Mouse (Mus musculus): ENCODE data around the gene Kcnn1.
A peak's percentile ranks its signal among the peaks of the same experiment; 100 is the strongest.
"Not testable (repeated sequence)": the region's sequence is repeated elsewhere in the genome, so short reads cannot be mapped to it uniquely, and the experiment has no call there.

The Kcnn1 gene

DNA sequence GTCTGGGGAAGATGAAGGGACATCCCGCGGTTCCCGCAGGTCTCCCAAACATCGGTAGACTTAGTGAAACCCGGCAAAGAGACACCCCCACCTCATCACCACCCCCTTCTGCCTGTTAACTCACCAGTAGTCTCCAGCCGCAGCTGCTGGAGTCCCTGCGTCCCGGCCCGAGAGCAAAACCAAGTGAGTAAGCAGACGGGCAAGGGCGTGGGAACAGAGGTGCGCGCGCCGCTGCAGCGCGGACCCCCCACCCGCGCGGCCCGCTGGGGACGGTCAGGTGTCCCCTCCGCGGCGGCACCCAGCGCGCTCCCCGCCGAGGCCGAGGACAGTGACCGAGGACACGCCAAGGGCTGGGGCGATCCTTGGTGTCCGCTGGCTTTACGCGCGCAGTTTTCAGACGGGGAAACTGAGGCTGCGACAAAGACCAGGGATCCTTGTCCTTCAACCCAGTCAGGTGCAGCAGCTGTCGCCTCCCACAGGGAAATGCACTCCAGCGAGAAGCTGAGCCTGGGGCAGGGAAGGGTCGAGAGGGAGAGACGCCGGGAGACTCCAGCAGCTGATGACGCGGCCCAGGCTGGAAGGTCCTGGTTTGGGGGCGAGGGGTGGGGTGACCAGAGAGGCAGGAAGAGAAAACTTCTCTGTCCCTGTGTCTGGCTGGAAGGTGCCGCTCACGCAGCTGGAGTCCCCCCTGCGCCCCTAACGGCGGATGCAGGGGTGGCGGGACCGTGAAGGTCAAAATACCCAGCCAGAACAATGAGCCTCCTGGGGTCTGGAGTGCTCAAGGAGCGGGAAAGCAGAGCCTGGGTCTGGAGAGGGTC is at the start of gene Kcnn1:
Gene Kcnn1, minus strand, starts transcription at position 435 of the 818 bp plus-strand sequence.
- DNase-seq (ENCODE audit: low read depth) = no peak

- peak; percentile 14 for DNase-seq (ENCODE audit: low read depth)
Observed at GRCm38 (mm10) chr8:70911596-70911995, 48.5 kb upstream of the Kcnn1 start.

- DNase-seq (ENCODE audit: low read depth) = no peak
Observed at GRCm38 (mm10) chr8:70907518-70907917, 44.5 kb upstream of the Kcnn1 start.

DNA sequence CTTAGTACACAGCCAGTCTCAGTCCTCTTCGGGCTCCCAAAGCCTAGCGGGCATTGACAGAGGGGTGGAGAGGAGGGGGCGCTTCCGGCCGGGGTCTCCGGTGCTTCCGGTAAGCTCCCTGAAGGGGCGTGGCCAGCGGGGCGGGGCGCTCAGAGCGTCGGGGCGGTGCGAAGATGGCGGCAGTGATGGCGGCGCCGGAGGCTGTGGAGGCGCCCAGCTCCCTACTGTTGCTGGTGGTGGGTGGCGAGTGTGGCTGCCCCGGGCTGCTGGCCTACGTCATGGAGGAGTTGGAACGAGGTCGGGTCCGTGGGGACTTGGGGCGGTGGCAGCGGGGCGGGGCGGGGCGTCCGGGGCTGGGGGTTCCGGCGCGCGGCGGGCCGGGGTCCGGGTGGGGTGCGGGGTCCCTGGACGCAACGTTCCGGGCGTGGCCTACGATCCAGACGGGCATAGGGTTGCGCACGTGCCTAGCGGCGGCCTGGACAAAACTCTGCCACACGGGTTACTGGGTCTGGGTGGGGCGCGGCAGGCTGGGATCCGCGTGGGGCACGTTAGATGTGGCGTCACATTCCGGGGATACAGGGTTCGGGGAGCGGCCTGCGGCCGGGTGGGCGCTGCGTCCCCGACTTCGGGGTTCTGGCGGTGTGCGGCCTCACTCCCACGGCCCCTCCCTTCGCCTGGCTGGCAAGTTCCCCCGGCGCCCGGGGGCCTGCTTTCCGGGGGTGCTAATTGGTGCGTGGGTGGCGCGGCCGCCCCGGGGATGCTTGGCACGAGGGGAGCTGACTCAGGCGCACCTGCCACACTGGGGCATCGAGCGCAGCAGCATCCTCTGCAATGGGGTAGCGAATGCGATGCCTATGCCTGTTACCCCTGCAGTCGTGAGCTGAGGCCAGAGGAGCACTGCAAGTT is 43.0 kb upstream of the Kcnn1 start, which contains the start of gene Map1s:
Gene Map1s, plus strand, starts transcription at position 102 of the 906 bp plus-strand sequence.
- peak; percentile 87 for DNase-seq (ENCODE audit: low read depth)

GRCm38 (mm10) chr8:70905463-70905830 is 42.4 kb upstream of the Kcnn1 start:
- DNase-seq (ENCODE audit: low read depth) = no peak

DNA sequence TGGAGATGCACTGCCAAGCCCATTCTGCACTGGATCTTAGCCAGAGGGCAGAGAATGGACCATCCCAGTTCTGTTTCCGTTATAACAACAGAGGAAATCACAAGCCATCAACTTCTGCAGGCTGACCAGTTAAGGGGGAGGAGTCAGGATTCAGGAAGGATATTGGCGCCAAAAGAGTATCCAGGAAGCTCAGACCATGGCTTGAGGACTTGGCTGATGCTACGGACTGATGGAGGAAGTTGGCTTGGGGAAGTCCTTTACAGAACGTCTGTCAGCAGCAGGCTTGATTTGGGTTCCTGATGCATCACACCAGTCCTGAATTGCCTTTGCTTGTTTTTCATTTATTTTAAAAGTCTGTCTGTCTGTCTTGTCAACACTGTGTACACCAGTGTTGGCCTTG is 41.5 kb upstream of the Kcnn1 start:
- no peak for DNase-seq (ENCODE audit: low read depth)

- DNase-seq (ENCODE audit: low read depth) = no peak
Observed at GRCm38 (mm10) chr8:70903582-70903981, 40.5 kb upstream of the Kcnn1 start.

DNA sequence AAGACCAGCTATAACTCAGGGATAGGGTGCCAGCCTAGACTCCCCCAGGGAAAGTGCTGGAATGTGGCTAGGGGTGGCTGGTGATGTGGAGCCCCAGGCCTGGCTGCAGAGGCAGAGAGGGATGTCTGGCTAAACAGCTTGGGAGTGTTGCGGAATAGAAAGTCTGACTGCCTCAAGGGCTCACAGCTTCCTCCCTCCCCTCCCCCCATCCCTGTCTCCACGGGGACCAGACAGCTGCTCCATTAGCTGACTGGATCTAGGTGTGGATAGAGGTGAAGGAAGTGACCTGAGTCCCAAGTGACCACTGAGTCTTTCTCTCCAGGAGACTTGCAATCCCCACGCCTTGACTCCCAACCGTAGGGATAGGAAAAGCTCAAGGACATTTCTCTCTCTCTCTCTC is 40.1 kb upstream of the Kcnn1 start:
- no peak for DNase-seq (ENCODE audit: low read depth)

- no peak for DNase-seq (ENCODE audit: low read depth)
Observed at GRCm38 (mm10) chr8:70902211-70902610, 39.2 kb upstream of the Kcnn1 start.

DNA sequence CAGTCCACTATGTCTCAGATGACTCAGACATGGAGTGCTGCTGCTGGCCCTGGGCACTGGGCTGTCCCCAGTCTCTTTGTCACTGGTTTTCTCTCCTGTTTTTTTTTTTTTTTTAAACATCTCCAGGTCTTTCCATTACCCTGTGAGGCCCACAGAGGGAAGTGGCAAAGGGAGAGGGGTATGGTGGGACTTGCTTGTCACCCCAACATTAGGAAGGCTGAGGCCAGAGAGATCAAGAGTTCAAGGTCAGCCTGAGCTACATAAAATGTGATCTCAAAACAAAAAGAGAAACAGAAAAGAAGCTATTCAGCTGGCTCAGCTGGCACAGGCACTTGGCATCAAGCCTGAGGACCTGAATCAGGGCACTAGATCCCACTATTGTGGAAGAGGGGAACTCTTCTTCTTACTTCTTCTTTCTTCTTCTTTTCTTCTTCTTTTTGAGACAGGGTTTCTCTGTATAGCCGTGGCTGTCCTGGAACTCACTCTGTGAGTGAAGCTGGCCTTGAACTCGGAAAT is 37.9 kb upstream of the Kcnn1 start:
- DNase-seq (ENCODE audit: low read depth) = no peak

- DNase-seq (ENCODE audit: low read depth) = no peak
Observed at GRCm38 (mm10) chr8:70899226-70899625, 36.2 kb upstream of the Kcnn1 start.

GRCm38 (mm10) chr8:70898661-70899198 is 35.7 kb upstream of the Kcnn1 start:
- DNase-seq (ENCODE audit: low read depth) = no peak

DNA sequence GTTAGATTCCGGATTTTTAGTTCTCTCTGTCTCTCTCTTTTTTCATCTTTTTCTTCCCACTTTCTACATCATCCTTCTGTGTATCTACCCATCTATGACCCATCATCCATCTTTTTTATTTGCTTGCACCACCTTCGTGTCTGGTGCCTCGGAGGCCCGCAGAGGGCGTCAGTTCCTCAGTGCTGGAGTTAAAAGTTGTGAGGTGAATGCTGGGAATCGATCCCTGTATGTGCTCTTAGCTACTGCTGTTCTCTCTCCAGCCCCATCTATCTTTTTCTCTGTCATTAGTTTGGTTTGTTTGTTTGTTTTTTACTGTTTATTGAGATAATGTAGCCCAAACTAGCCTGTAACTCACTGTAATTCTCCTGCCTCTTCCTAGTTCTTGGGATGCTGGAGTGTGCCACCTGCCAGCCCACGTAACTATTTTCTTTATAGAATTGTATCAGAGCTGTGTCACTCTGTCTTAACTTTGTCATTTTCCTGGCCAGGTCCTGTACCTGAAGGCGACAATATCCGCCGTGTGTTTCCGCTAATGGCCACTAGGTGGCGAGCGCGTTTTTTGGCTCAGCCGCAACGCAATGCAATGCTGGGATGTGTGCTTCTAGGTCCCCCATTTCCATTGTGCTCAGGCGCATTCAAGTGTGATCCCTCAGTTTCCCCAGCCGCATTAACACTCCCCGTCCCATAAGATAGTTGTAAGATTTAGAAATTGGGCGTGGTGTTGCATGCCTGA is 34.8 kb upstream of the Kcnn1 start:
- DNase-seq (ENCODE audit: low read depth) = peak; percentile 92

- peak; percentile 98 for DNase-seq (ENCODE audit: low read depth)
Observed at GRCm38 (mm10) chr8:70897021-70897680, 34.1 kb upstream of the Kcnn1 start, which contains the start of gene Rpl18a. Gene Rpl18a, minus strand, starts transcription at chr8:70897412.

DNA sequence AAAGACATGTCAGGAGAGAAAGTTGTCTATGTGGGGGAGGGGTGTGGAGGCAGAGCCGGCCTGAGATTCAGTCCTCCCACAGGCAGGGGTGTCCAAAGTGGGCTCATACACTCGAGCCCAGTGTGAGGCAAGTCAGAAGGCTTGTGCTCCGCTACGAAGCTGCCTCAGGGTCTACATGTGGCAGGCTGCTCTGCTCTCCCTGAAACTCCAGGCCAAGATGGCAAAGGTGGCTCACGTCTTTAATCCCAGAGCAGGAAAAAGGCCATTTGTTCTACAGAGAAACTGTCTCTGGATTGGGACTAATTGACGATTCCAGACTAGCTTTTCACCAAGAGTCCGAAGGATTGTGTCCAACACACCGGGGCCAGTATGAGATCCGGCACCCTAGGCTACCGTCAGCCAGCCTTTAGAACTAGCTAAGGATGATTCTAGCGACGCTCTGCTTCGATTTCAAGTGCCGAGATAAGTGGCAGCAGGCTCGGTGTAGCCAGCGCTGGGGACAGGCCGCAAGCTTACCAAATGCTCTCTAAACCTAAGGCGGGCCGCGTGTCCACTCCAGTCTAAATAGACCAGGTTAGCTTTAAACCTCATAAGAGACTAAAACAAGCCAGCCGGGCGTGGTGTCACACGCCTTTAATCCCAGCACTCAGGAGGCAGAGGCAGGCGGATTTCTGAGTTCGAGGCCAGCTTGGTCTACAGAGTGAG is 33.4 kb upstream of the Kcnn1 start:
- DNase-seq (ENCODE audit: low read depth) = peak; percentile 25

DNA sequence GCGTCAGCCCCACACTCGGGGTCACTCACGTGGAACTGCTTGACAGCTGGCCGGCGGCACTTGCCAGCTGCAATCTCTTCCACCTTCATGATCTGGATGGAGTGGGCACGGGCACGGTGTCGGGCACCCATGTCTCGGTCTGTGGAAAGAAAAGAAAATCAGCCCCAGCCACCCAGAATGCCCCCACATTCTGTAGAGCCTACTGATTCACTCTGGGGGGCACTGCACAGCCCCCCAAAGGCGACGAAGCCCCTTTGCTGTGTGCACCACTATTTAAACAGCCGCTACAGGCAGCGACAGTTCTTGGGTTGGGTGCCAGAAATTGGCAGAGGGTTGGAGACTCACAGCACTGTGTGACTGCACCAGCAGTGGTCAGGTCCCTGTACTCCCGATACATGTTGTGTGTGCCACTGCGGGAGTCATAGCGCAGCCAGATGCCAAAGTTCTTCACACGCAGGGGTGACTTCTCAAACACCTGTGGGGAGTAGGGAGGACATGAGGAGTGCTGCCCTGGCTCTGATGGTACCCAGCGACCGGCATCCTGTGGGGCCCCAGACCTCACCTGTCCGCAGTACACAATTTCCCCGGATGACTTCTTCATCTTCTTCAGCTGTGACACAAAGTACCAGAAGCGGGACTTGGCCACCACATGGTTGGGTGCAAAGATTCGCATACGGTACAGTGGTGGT is 32.7 kb upstream of the Kcnn1 start:
- not testable (repeated sequence) for DNase-seq (ENCODE audit: low read depth)

DNA sequence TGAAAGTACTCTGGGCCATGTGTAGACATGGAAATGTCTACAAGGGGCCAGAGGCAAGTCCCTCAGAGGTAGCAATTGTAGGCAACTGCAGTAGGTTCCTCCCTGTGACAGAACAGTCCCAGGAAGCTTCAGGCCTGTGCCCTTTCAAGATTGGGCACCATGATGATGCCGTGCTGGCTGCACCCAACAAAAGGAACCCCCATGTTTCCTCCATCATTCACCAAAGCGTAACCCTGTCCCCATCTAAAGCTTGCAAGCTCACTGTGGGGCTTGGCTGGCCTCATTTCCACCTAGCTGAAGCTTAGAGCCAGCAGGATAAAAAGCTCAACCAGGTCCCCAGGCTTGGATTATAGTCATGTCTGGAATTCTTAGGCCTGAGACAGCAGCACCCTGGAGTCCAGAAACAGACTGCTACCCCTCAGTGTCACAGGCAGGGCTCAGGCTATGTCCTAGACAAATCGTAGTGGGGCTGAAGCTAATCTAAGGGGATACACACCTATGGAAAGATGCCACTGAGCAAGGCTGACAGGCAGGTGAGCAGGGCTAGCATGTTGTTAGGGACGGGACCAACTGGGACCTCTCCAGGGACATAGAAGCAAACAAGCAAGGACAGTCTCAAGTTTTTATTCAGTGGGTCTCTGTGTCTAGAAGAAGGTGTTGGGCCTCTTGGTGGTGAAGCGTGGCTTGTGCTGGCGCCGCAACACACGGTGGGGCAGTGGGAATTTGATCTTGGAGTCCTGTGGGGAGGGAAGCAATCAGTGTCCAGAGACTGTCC is 31.9 kb upstream of the Kcnn1 start:
- DNase-seq (ENCODE audit: low read depth) = peak; percentile 41

DNA sequence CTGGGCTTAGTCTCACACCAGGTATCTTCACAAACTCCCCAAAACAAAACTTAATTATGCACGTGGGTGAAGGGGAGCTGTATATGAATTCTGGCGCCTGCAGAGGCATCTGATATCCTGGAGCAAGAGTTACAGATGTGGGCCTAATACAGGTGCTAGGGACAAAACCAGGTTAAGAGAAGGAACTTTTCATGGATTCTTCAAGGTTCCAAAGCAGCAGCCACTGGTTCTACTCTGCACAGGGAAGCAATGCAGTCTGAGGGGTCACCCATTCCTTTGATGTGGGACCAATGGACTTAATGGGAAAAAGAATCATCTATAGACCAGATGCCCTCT is 31.3 kb upstream of the Kcnn1 start:
- peak; percentile 46 for DNase-seq (ENCODE audit: low read depth)

Data from naive thymus-derived CD4-positive, alpha-beta T cell, adult 2 months (primary cell).